Mouse (Mus musculus) stomach, postnatal 0 days (tissue): Measurements from ENCODE around the gene Ripor1. TPM values are rescaled to one million over a fixed set of nuclear protein-coding genes. Genes with fewer than 3 reads are reported as not detected.

Source experiments
- ATAC-seq: fragments of 200-750 bp; cut with Nextera tagmentation; 2 replicates; pipeline ENCODE4 v1.8.0; 2017; ENCODE audit not compliant: low FRiP score, low TSS enrichment
- DNase-seq: peaks from one replicate; pipeline ENCODE4 v3.0.0-alpha.2; 2016; ENCODE audit warnings: low spot score
- H3K27ac ChIP-seq: fragments of 300-500 bp; sonication (generic); replicated peaks from 2 replicates; pipeline ENCODE4 v1.5.1; 2014; ENCODE audit warnings: mild to moderate bottlenecking, control low read depth
- H3K27me3 ChIP-seq: fragments of 300-500 bp; sonication (generic); 2 replicates; pipeline ENCODE4 v1.6.1; 2014; ENCODE audit warnings: low read length; ENCODE audit not compliant: control insufficient read depth, insufficient read depth
- H3K36me3 ChIP-seq: fragments of 300-500 bp; sonication (generic); 2 replicates; pipeline ENCODE4 v1.6.1; 2014; ENCODE audit warnings: low read length, mixed read lengths; ENCODE audit not compliant: control insufficient read depth, insufficient read depth
- H3K4me1 ChIP-seq: fragments of 300-500 bp; sonication (generic); replicated peaks from 2 replicates; pipeline ENCODE4 v1.6.1; 2014; ENCODE audit warnings: antibody characterized with exemption; ENCODE audit not compliant: control insufficient read depth, insufficient read depth
- H3K4me2 ChIP-seq: fragments of 300-500 bp; sonication (generic); replicated peaks from 2 replicates; pipeline ENCODE4 v1.6.1; 2014; ENCODE audit warnings: low read depth, mild to moderate bottlenecking, control low read depth, moderate library complexity
- H3K4me3 ChIP-seq: fragments of 300-500 bp; sonication (generic); 2 replicates; pipeline ENCODE4 v1.5.1; 2014; ENCODE audit warnings: low read depth, low read length, control low read depth
- H3K9ac ChIP-seq: fragments of 300-500 bp; sonication (generic); 2 replicates; pipeline ENCODE4 v1.6.1; 2014; ENCODE audit warnings: mild to moderate bottlenecking, low read length, control low read depth, mixed read lengths
- H3K9me3 ChIP-seq: fragments of 300-500 bp; sonication (generic); 2 replicates; pipeline ENCODE4 v1.6.1; 2016; ENCODE audit warnings: low read length; ENCODE audit not compliant: control insufficient read depth
- CTCF ChIP-seq: IDR thresholded peaks from 2 replicates; pipeline ENCODE4 v1.5.1; 2016; ENCODE audit warnings: antibody characterized with exemption, low read depth, mild to moderate bottlenecking, moderate library complexity
- EP300 ChIP-seq: optimal IDR thresholded peaks from 2 replicates; pipeline ENCODE3; 2016; ENCODE audit warnings: antibody characterized with exemption
- WGBS: fragments of 180-500 bp; shearing (Covaris S2); extraction: QIAGEN DNeasy Blood & Tissue Kit; methylation state at CpG from one replicate; pipeline ENCODE4 v1.1.7; 2014; 5-methylcytosine and 5-hydroxymethylcytosine counted together
- polyA plus RNA-seq: library from polyadenylated mRNA; unstranded; fragments of >200 nt; fragmentation: Nextera tagmentation; extraction: Ambion mirVana; gene quantifications from 2 replicates; pipeline ENCODE4 v1.2.1, GENCODE M21; 2015

Gene Ripor1
- polyA plus RNA-seq, 1 experiment from 2014 or later, result 8.9 TPM

- WGBS, result under 1% methylated on average over 77 of the region's 126 CpGs
- Histone ChIP-seq H3K27ac (peak within 1 kb of the TSS; percentile 100), H3K9ac (peak within 1 kb of the TSS; percentile 99), H3K4me3 (peak within 1 kb of the TSS; percentile 87), H3K4me2 (peak within 1 kb of the TSS; percentile 95), H3K27me3 (no peaks in the 10 kb centered on the region), H3K36me3 (no peaks in the 10 kb centered on the region), H3K9me3 (no peaks in the 10 kb centered on the region), H3K4me1 (no peaks in the 10 kb centered on the region)
- DNase-seq (peak; percentile 96), ATAC-seq (peak; percentile 92)
- TF ChIP-seq CTCF (peak; percentile 55), EP300 (no peak)
Observed at GRCm38 (mm10) chr8:105636018-105636962, 31.2 kb downstream of the Ripor1 start, which contains the start of gene Ctcf. TSS of gene Ctcf (plus strand) at chr8:105636568.

GRCm38 (mm10) chr8:105636963-105637510 is 32.0 kb downstream of the Ripor1 start, which contains the start of gene Agrp:
TSS of gene Agrp (minus strand) at chr8:105637393.
- Histone ChIP-seq H3K4me1 (no peaks in the 10 kb centered on the region), H3K9ac (peak within 1 kb of the TSS; percentile 99), H3K27me3 (no peaks in the 10 kb centered on the region), H3K4me3 (peak within 1 kb of the TSS; percentile 87), H3K36me3 (no peaks in the 10 kb centered on the region), H3K27ac (peak within 1 kb of the TSS; percentile 100), H3K4me2 (peak within 1 kb of the TSS; percentile 95), H3K9me3 (no peaks in the 10 kb centered on the region)
- peak; percentile 42; the same call in 1 of the 2 replicates for TF ChIP-seq CTCF
- no peak for TF ChIP-seq EP300
- under 1% methylated on average over 48 of the region's 63 CpGs for WGBS
- no peak for DNase-seq
- peak; percentile 9; the same call in 1 of the 2 replicates for ATAC-seq

- under 1% methylated on average over 11 of the region's 11 CpGs for WGBS
- peak overlapping the region; percentile 95 for H3K4me2 ChIP-seq
- H3K9ac ChIP-seq, result peak overlapping the region; percentile 99
- no peaks in the 10 kb centered on the region for H3K4me1 ChIP-seq
- H3K36me3 ChIP-seq, result no peaks in the 10 kb centered on the region
- ATAC-seq, result no peak
- H3K27ac ChIP-seq, result peak overlapping the region; percentile 100
- peak overlapping the region; percentile 87 for H3K4me3 ChIP-seq
- no peak for DNase-seq
- TF ChIP-seq EP300 (no peak), CTCF (no peak)
- H3K9me3 ChIP-seq, result no peaks in the 10 kb centered on the region
- no peaks in the 10 kb centered on the region for H3K27me3 ChIP-seq
Observed at GRCm38 (mm10) chr8:105637601-105638041, 32.6 kb downstream of the Ripor1 start.

- H3K9me3 ChIP-seq, result no peaks in the 10 kb centered on the region
- TF ChIP-seq EP300, result no peak
- TF ChIP-seq CTCF, result no peak
- no peak overlapping the region for H3K27ac ChIP-seq
- no peaks in the 10 kb centered on the region for H3K4me1 ChIP-seq
- no peak overlapping the region for H3K4me3 ChIP-seq
- DNase-seq (no peak), ATAC-seq (no peak)
- no peaks in the 10 kb centered on the region for H3K27me3 ChIP-seq
- H3K4me2 ChIP-seq, result no peak overlapping the region; the same call in 1 of the 2 replicates
- 0 out of 2 replicates have a peak, but pooled peaks cover under 1% of the 10 kb centered on the region for H3K36me3 ChIP-seq
- 69% methylated on average over 4 of the region's 4 CpGs for WGBS
- H3K9ac ChIP-seq, result no peak overlapping the region
Observed at GRCm38 (mm10) chr8:105638510-105638909, 33.5 kb downstream of the Ripor1 start.

GRCm38 (mm10) chr8:105639835-105640234 is 34.8 kb downstream of the Ripor1 start:
- 0 out of 2 replicates have a peak, but pooled peaks cover 3% of the 10 kb centered on the region for H3K36me3 ChIP-seq
- no peak overlapping the region for H3K4me3 ChIP-seq
- no peaks in the 10 kb centered on the region for H3K9me3 ChIP-seq
- ATAC-seq, result no peak
- no peak for DNase-seq
- no peak for TF ChIP-seq EP300
- no peak for TF ChIP-seq CTCF
- H3K4me1 ChIP-seq, result no peaks in the 10 kb centered on the region
- no peak overlapping the region for H3K4me2 ChIP-seq
- no peak overlapping the region for H3K9ac ChIP-seq
- 0 out of 2 replicates have a peak overlapping the region, but pooled peaks have one; percentile 13 for H3K27ac ChIP-seq
- 63% methylated on average over 1 of the region's 1 CpGs for WGBS
- H3K27me3 ChIP-seq, result no peaks in the 10 kb centered on the region
